Mouse (Mus musculus): ENCODE measurements at regions not wholly inside any gene's neighbourhood (a gene's known extent, or its start where the extent isn't known, plus 50 kb on each side); places are given as distances from the start of the nearest gene placed in this dataset.

- no peak for DNase-seq (ENCODE audit: low read depth)
These were observed 51.0 kb upstream of the Tmem252 start for GRCm38 (mm10) chr19:24622776-24623175.

GRCm38 (mm10) chr19:24622309-24622708 is 51.5 kb upstream of the Tmem252 start:
- no peak for DNase-seq (ENCODE audit: low read depth)

- peak; percentile 46 for DNase-seq (ENCODE audit: low read depth)
These were observed 52.1 kb upstream of the Tmem252 start for GRCm38 (mm10) chr19:24621610-24622220.

GRCm38 (mm10) chr19:24615762-24616310 is 58.0 kb upstream of the Tmem252 start:
- no peak for DNase-seq (ENCODE audit: low read depth)

- no peak for DNase-seq (ENCODE audit: low read depth)
These were observed 52.2 kb upstream of the Pip5k1b start for GRCm38 (mm10) chr19:24607884-24608283.

GRCm38 (mm10) chr19:24606390-24606976 is 50.8 kb upstream of the Pip5k1b start:
- peak; percentile 9 for DNase-seq (ENCODE audit: low read depth)

All from c-Kit-positive CD71-negative TER-119-negative erythroid progenitor cells, embryonic 14.5 days (primary cell).